Mouse (Mus musculus) liver, embryonic 13.5 days (tissue): ENCODE results near the gene Prkn. TPM values are rescaled to one million over a fixed set of nuclear protein-coding genes. Genes with fewer than 3 reads are reported as not detected.

Experiments
- ATAC-seq: fragments of 200-750 bp; cut with Nextera tagmentation; 2 replicates; pipeline ENCODE4 v1.8.0; 2017; ENCODE audit warnings: low read depth, mild to moderate bottlenecking, moderate number of reproducible peaks, moderate library complexity
- DNase-seq: peaks from one replicate; pipeline ENCODE4 v3.0.0; 2022
- H3K27ac ChIP-seq: fragments of 300-500 bp; sonication (generic); 2 replicates; pipeline ENCODE4 v1.5.1; 2015; ENCODE audit warnings: moderate library complexity, mild to moderate bottlenecking, inconsistent platforms
- H3K27me3 ChIP-seq: fragments of 300-500 bp; sonication (generic); 2 replicates; pipeline ENCODE4 v1.6.1; 2015; ENCODE audit warnings: mild to moderate bottlenecking, inconsistent platforms
- H3K36me3 ChIP-seq: fragments of 300-500 bp; sonication (generic); 2 replicates; pipeline ENCODE4 v1.6.1; 2015; ENCODE audit warnings: mild to moderate bottlenecking, inconsistent platforms
- H3K4me1 ChIP-seq: fragments of 300-500 bp; sonication (generic); replicated peaks from 2 replicates; pipeline ENCODE4 v1.6.1; 2015; ENCODE audit warnings: inconsistent platforms
- H3K4me2 ChIP-seq: fragments of 300-500 bp; sonication (generic); 2 replicates; pipeline ENCODE4 v1.6.1; 2015; ENCODE audit warnings: inconsistent platforms, mild to moderate bottlenecking, moderate library complexity
- H3K4me3 ChIP-seq: fragments of 300-500 bp; sonication (generic); replicated peaks from 2 replicates; pipeline ENCODE4 v1.5.1; 2015; ENCODE audit warnings: mild to moderate bottlenecking, inconsistent platforms
- H3K9ac ChIP-seq: fragments of 300-500 bp; sonication (generic); 2 replicates; pipeline ENCODE4 v1.6.1; 2015; ENCODE audit warnings: mild to moderate bottlenecking, inconsistent platforms
- H3K9me3 ChIP-seq: fragments of 300-500 bp; sonication (generic); replicated peaks from 2 replicates; pipeline ENCODE4 v1.6.1; 2016; ENCODE audit warnings: inconsistent platforms
- WGBS: fragments of 180-500 bp; shearing (Covaris S2); methylation state at CpG from one replicate; pipeline ENCODE4 v1.1.7; 2015; ENCODE audit not compliant: insufficient replicate concordance; 5-methylcytosine and 5-hydroxymethylcytosine counted together
- polyA plus RNA-seq: library from polyadenylated mRNA; unstranded; fragments of >200 nt; fragmentation: Nextera tagmentation; extraction: Ambion mirVana; gene quantifications from 2 replicates; pipeline ENCODE4 v1.2.1, GENCODE M21; 2015

The Prkn gene
- polyA plus RNA-seq, 1 experiment from 2014 or later: 0.43 TPM

GRCm38 (mm10) chr17:11353553-11353945, 513.4 kb downstream of the Prkn start:
- H3K36me3 ChIP-seq: no peaks in the 10 kb centered on the region
- WGBS: 77% methylated on average over 4 of the region's 4 CpGs

GRCm38 (mm10) chr17:11354348-11354747, 514.2 kb downstream of the Prkn start:
- WGBS: 57% methylated on average over 7 of the region's 7 CpGs
- no peak for ATAC-seq
- no peak overlapping the region for H3K27ac ChIP-seq
- H3K27me3 ChIP-seq: no peaks in the 10 kb centered on the region
- no peak for DNase-seq
- H3K9ac ChIP-seq: no peak overlapping the region
- H3K36me3 ChIP-seq: no peaks in the 10 kb centered on the region
- H3K4me3 ChIP-seq: no peak overlapping the region
- H3K4me1 ChIP-seq: no peaks in the 10 kb centered on the region
- H3K9me3 ChIP-seq: no peaks in the 10 kb centered on the region
- no peak overlapping the region for H3K4me2 ChIP-seq

More at GRCm38 (mm10) chr17:11353553-11353945, 513.4 kb downstream of the Prkn start:
- H3K27ac ChIP-seq: no peak overlapping the region
- no peak overlapping the region for H3K4me2 ChIP-seq
- no peak overlapping the region for H3K4me3 ChIP-seq
- DNase-seq (no peak), ATAC-seq (no peak)
- H3K4me1 ChIP-seq: no peaks in the 10 kb centered on the region
- no peaks in the 10 kb centered on the region for H3K27me3 ChIP-seq
- no peaks in the 10 kb centered on the region for H3K9me3 ChIP-seq
- H3K9ac ChIP-seq: no peak overlapping the region

GRCm38 (mm10) chr17:11375461-11375860, 535.3 kb downstream of the Prkn start:
- H3K36me3 ChIP-seq: no peaks in the 10 kb centered on the region
- H3K27ac ChIP-seq: no peak overlapping the region
- ATAC-seq (no peak), DNase-seq (no peak)
- H3K9me3 ChIP-seq: no peaks in the 10 kb centered on the region
- H3K4me3 ChIP-seq: no peak overlapping the region
- H3K4me2 ChIP-seq: no peak overlapping the region
- no peaks in the 10 kb centered on the region for H3K4me1 ChIP-seq
- no peak overlapping the region for H3K9ac ChIP-seq
- H3K27me3 ChIP-seq: no peaks in the 10 kb centered on the region
- 63% methylated on average over 2 of the region's 2 CpGs for WGBS

GRCm38 (mm10) chr17:11383364-11383962, 543.3 kb downstream of the Prkn start:
- no peak overlapping the region for H3K9ac ChIP-seq
- ATAC-seq (no peak), DNase-seq (no peak)

GRCm38 (mm10) chr17:11385246-11385645, 545.1 kb downstream of the Prkn start:
- H3K4me3 ChIP-seq: no peak overlapping the region
- H3K9me3 ChIP-seq: no peaks in the 10 kb centered on the region
- no peaks in the 10 kb centered on the region for H3K27me3 ChIP-seq
- H3K9ac ChIP-seq: no peak overlapping the region
- DNase-seq (no peak), ATAC-seq (no peak)
- no peak overlapping the region for H3K27ac ChIP-seq
- no peaks in the 10 kb centered on the region for H3K4me1 ChIP-seq
- no peaks in the 10 kb centered on the region for H3K36me3 ChIP-seq
- H3K4me2 ChIP-seq: no peak overlapping the region
- 74% methylated on average over 4 of the region's 4 CpGs for WGBS

More at GRCm38 (mm10) chr17:11383364-11383962, 543.3 kb downstream of the Prkn start:
- Histone ChIP-seq H3K4me1 (no peaks in the 10 kb centered on the region), H3K36me3 (no peaks in the 10 kb centered on the region), H3K9me3 (no peaks in the 10 kb centered on the region), H3K4me3 (no peak overlapping the region), H3K4me2 (no peak overlapping the region), H3K27me3 (no peaks in the 10 kb centered on the region), H3K27ac (no peak overlapping the region)
- 58% methylated on average over 8 of the region's 8 CpGs for WGBS

GRCm38 (mm10) chr17:11392622-11393294, 552.6 kb downstream of the Prkn start:
- Histone ChIP-seq H3K27ac (no peak overlapping the region), H3K9me3 (no peaks in the 10 kb centered on the region), H3K27me3 (no peaks in the 10 kb centered on the region), H3K4me1 (no peaks in the 10 kb centered on the region), H3K4me2 (no peak overlapping the region), H3K9ac (no peak overlapping the region), H3K4me3 (no peak overlapping the region), H3K36me3 (no peaks in the 10 kb centered on the region)
- ATAC-seq (no peak), DNase-seq (no peak)
- 55% methylated on average over 11 of the region's 11 CpGs for WGBS

GRCm38 (mm10) chr17:11394607-11395006, 554.4 kb downstream of the Prkn start:
- no peak for ATAC-seq
- no peaks in the 10 kb centered on the region for H3K27me3 ChIP-seq
- WGBS: 67% methylated on average over 6 of the region's 6 CpGs

GRCm38 (mm10) chr17:11397678-11398077, 557.5 kb downstream of the Prkn start:
- no peaks in the 10 kb centered on the region for H3K9me3 ChIP-seq
- WGBS: 71% methylated on average over 4 of the region's 4 CpGs

More at GRCm38 (mm10) chr17:11394607-11395006, 554.4 kb downstream of the Prkn start:
- no peak for DNase-seq
- Histone ChIP-seq H3K36me3 (no peaks in the 10 kb centered on the region), H3K4me1 (no peaks in the 10 kb centered on the region), H3K27ac (no peak overlapping the region), H3K4me3 (no peak overlapping the region), H3K9me3 (no peaks in the 10 kb centered on the region), H3K4me2 (no peak overlapping the region), H3K9ac (no peak overlapping the region)

GRCm38 (mm10) chr17:11402225-11402875, 562.2 kb downstream of the Prkn start:
- Histone ChIP-seq H3K4me1 (no peaks in the 10 kb centered on the region), H3K36me3 (no peaks in the 10 kb centered on the region), H3K9me3 (no peaks in the 10 kb centered on the region), H3K9ac (no peak overlapping the region), H3K4me2 (no peak overlapping the region), H3K27me3 (no peaks in the 10 kb centered on the region), H3K27ac (no peak overlapping the region), H3K4me3 (no peak overlapping the region)
- 50% methylated on average over 2 of the region's 2 CpGs for WGBS
- DNase-seq (no peak), ATAC-seq (no peak)

More at GRCm38 (mm10) chr17:11397678-11398077, 557.5 kb downstream of the Prkn start:
- H3K36me3 ChIP-seq: no peaks in the 10 kb centered on the region
- no peaks in the 10 kb centered on the region for H3K27me3 ChIP-seq
- H3K4me3 ChIP-seq: no peak overlapping the region
- H3K4me1 ChIP-seq: no peaks in the 10 kb centered on the region
- H3K27ac ChIP-seq: no peak overlapping the region
- no peak overlapping the region for H3K9ac ChIP-seq
- ATAC-seq: no peak
- DNase-seq: no peak
- H3K4me2 ChIP-seq: no peak overlapping the region

GRCm38 (mm10) chr17:11411414-11411813, 571.2 kb downstream of the Prkn start:
- peaks cover 7% of the 10 kb centered on the region for H3K4me1 ChIP-seq
- no peaks in the 10 kb centered on the region for H3K9me3 ChIP-seq
- DNase-seq (no peak), ATAC-seq (no peak)
- H3K4me3 ChIP-seq: no peak overlapping the region
- WGBS: 40% methylated on average over 10 of the region's 10 CpGs
- no peak overlapping the region for H3K4me2 ChIP-seq
- H3K27ac ChIP-seq: no peak overlapping the region
- no peaks in the 10 kb centered on the region for H3K36me3 ChIP-seq
- H3K9ac ChIP-seq: no peak overlapping the region
- no peaks in the 10 kb centered on the region for H3K27me3 ChIP-seq

- no peak for DNase-seq
- no peak for ATAC-seq
- Histone ChIP-seq H3K36me3 (no peaks in the 10 kb centered on the region), H3K4me2 (no peak overlapping the region), H3K27ac (no peak overlapping the region), H3K9me3 (no peaks in the 10 kb centered on the region), H3K4me3 (no peak overlapping the region), H3K9ac (no peak overlapping the region), H3K27me3 (no peaks in the 10 kb centered on the region), H3K4me1 (peaks cover 7% of the 10 kb centered on the region)
- WGBS: 62% methylated on average over 5 of the region's 5 CpGs
Observed at GRCm38 (mm10) chr17:11413688-11414087, 573.5 kb downstream of the Prkn start.
